Mouse (Mus musculus) midbrain, embryonic 16.5 days (tissue): Measurements from ENCODE around the gene Grap2. TPM values are rescaled to one million over a fixed set of nuclear protein-coding genes. Genes with fewer than 3 reads are reported as not detected.

Experiments used
- ATAC-seq: fragments of 200-750 bp; cut with Nextera tagmentation; 2 replicates; pipeline ENCODE4 v1.8.0; 2017; ENCODE audit warnings: moderate TSS enrichment
- H3K27ac ChIP-seq: fragments of 300-500 bp; sonication (generic); 2 replicates; pipeline ENCODE4 v1.5.1; 2014; ENCODE audit warnings: mild to moderate bottlenecking, low read length, mixed read lengths
- H3K27me3 ChIP-seq: fragments of 300-500 bp; sonication (generic); 2 replicates; pipeline ENCODE4 v1.6.1; 2014; ENCODE audit warnings: low read depth, low read length, mixed read lengths; ENCODE audit not compliant: control insufficient read depth, insufficient read depth
- H3K36me3 ChIP-seq: fragments of 300-500 bp; sonication (generic); 2 replicates; pipeline ENCODE4 v1.6.1; 2014; ENCODE audit warnings: mild to moderate bottlenecking, low read length, moderate library complexity, mixed read lengths; ENCODE audit not compliant: control insufficient read depth, insufficient read depth
- H3K4me1 ChIP-seq: fragments of 300-500 bp; sonication (generic); 2 replicates; pipeline ENCODE4 v1.6.1; 2014; ENCODE audit warnings: mild to moderate bottlenecking, low read length, mixed read lengths; ENCODE audit not compliant: control insufficient read depth, insufficient read depth
- H3K4me2 ChIP-seq: fragments of 300-500 bp; sonication (generic); 2 replicates; pipeline ENCODE4 v1.6.1; 2014; ENCODE audit warnings: mild to moderate bottlenecking, low read length, mixed read lengths
- H3K4me3 ChIP-seq: fragments of 300-500 bp; sonication (generic); 2 replicates; pipeline ENCODE4 v1.5.1; 2014; ENCODE audit warnings: low read depth, mild to moderate bottlenecking, low read length, moderate library complexity, mixed read lengths
- H3K9ac ChIP-seq: fragments of 300-500 bp; sonication (generic); 2 replicates; pipeline ENCODE4 v1.6.1; 2014; ENCODE audit warnings: low read depth, low read length, mixed read lengths
- H3K9me3 ChIP-seq: fragments of 300-500 bp; sonication (generic); replicated peaks from 2 replicates; pipeline ENCODE4 v1.6.1; 2014; ENCODE audit warnings: mild to moderate bottlenecking, low read length, mixed read lengths; ENCODE audit not compliant: control insufficient read depth, poor library complexity, severe bottlenecking
- WGBS: fragments of 180-500 bp; shearing (Covaris S2); extraction: QIAGEN DNeasy Blood & Tissue Kit; methylation state at CpG from one replicate; pipeline ENCODE4 v1.1.7; 2014; 5-methylcytosine and 5-hydroxymethylcytosine counted together
- microRNA-seq: library from miRNA; unstranded; fragments of <30 nt; microRNA quantifications from one replicate; pipeline ENCODE4, GENCODE M21; 2017
- polyA plus RNA-seq: library from polyadenylated mRNA; unstranded; fragments of >200 nt; fragmentation: Nextera tagmentation; extraction: Ambion mirVana; gene quantifications from 2 replicates; pipeline ENCODE4 v1.2.1, GENCODE M21; 2015

The Grap2 gene
- polyA plus RNA-seq, 1 experiment from 2014 or later: 0.23 TPM

- 15% methylated on average over 3 of the region's 3 CpGs for WGBS
- H3K9me3 ChIP-seq: no peaks in the 10 kb centered on the region
- H3K9ac ChIP-seq: no peak overlapping the region
- peaks cover 15% of the 10 kb centered on the region for H3K4me1 ChIP-seq
- no peak overlapping the region for H3K4me3 ChIP-seq
- ATAC-seq: 0 out of 2 replicates have a peak, but pooled peaks have one; percentile 27
- no peaks in the 10 kb centered on the region for H3K36me3 ChIP-seq
- H3K27me3 ChIP-seq: no peaks in the 10 kb centered on the region
- no peak overlapping the region for H3K4me2 ChIP-seq
- H3K27ac ChIP-seq: peak overlapping the region; percentile 71
Observed at GRCm38 (mm10) chr15:80693492-80693891, 121.1 kb downstream of the Grap2 start.

DNA sequence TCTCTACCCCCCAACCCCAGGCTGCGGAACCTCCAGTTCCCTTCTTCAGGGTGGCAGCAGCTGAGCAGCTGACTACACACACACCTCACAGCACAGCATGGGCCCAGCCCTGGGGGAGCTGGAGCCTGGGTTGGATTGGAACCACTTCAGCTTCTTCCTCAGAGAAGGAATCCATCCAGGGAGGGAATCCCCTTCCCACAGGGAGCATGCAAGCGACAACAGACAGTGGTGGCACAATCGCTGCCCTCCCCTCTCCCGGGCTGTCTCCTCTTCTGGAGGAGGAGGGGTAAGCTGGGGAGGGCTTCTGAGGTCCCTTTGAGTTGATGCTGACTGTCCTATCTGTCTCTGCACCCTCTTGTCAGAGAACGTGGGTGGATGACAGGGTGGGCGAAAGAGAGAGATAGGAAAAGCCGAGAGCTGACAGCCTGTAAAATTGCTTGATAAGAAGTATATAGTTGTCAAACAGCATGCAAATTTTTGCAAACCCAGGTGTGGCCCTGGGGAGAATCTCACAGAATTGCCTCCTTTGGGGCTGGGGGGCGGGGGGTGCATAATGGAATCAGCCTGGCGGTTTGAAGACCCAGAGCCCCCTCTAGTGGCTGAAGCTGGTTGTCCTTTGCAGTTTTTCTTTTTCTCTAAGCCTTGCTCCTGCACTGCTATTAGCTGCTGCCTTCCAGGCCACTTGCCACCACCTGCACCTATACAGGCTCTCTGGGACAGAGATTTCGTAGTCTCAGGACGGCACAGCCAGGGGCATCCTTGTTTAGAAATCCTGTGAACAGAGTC lies 121.9 kb downstream of the Grap2 start:
- Histone ChIP-seq H3K4me1 (peaks cover 15% of the 10 kb centered on the region), H3K9me3 (no peaks in the 10 kb centered on the region), H3K27me3 (no peaks in the 10 kb centered on the region), H3K27ac (peak overlapping the region; percentile 71), H3K4me3 (no peak overlapping the region), H3K36me3 (no peaks in the 10 kb centered on the region), H3K4me2 (peak overlapping the region; percentile 26), H3K9ac (peak overlapping the region; percentile 39)
- 16% methylated on average over 11 of the region's 11 CpGs for WGBS
- peak; percentile 57 for ATAC-seq

DNA sequence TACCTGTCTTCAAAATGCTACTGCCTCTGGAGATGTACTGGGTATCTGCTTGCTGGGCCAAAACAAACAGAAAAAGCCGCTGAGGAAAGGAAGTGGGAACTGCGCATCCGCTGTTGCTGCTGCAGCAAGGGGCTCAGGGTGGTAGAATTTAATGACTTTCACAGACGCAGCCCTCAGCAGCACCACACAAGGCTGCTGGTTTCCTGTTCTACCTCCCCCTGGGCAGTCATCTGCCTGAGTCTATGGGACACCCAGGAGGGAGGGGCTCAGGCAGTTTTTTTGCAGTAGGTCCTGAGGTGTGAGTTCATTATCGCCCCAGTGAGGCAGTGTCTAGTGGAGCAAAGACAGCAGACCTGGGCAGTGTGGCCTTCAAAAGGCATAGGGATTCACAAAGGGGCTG lies 125.2 kb downstream of the Grap2 start:
- H3K27me3 ChIP-seq: no peaks in the 10 kb centered on the region
- no peak overlapping the region for H3K4me3 ChIP-seq
- peaks cover 15% of the 10 kb centered on the region for H3K4me1 ChIP-seq
- no peaks in the 10 kb centered on the region for H3K36me3 ChIP-seq
- no peak overlapping the region for H3K9ac ChIP-seq
- ATAC-seq: no peak
- H3K9me3 ChIP-seq: no peaks in the 10 kb centered on the region
- WGBS: 50% methylated on average over 5 of the region's 5 CpGs
- H3K4me2 ChIP-seq: no peak overlapping the region
- H3K27ac ChIP-seq: no peak overlapping the region

DNA sequence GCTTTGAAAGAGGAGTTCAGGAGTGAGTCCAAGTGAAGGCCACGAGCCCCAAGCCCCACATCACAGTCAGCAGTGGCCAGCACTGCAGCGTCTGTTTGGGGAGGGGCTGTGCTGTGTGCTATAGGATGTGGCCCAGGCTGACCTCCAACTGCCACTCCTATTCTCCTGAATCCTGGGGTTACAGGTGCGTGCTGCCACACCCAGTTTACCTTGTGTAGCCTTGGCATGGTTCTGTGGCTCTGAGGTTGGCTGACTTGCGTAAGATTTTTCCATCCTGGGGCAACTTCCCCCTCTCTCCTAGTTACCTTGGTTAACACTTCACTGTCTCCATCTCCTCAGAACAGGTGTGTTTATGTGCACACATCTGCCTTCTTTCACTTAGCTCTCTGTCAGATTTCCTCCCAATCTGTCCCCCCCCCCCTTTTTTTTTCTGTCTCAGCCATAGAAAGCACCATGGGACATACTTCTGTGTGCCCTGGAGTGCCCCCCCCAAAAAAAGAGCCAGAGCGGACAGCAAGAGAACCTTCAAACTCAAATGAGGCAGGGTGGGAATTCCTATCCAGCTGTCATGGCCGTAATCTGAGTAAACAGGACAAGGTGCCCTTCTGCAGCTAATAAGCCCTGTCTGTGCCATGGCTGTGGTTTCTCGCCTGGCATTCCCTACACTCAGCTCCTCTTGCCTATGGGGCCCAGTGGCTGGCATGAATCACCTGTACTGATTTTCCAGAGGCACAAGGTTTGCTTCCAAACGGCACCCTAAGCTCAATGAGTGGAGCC lies 129.3 kb downstream of the Grap2 start:
- Histone ChIP-seq H3K27ac (no peak overlapping the region), H3K9me3 (no peaks in the 10 kb centered on the region), H3K27me3 (no peaks in the 10 kb centered on the region), H3K36me3 (no peaks in the 10 kb centered on the region), H3K4me1 (peaks cover 4% of the 10 kb centered on the region), H3K4me2 (no peak overlapping the region), H3K4me3 (no peak overlapping the region), H3K9ac (no peak overlapping the region)
- ATAC-seq: no peak
- 71% methylated on average over 8 of the region's 8 CpGs for WGBS

Small RNA genes within 50 kb of the gene (microRNA-seq; reads per million reads assigned to microRNA genes)
- gene Mir6957: not detected

Other genes starting within 250 kb of the Grap2 start
- gene Enthd1, start 7.4 kb upstream of the Grap2 start, polyA plus RNA-seq: not detected in 2 replicates
- gene Fam83f, start 99.3 kb downstream of the Grap2 start, polyA plus RNA-seq: 0.34 and 0.39 TPM in 2 replicates
- gene Tnrc6b, start 138.7 kb downstream of the Grap2 start, polyA plus RNA-seq: 33.5 and 44.0 TPM in 2 replicates